ENCODE assay signal across 1 mouse cellular context in the genomic region with DNA sequence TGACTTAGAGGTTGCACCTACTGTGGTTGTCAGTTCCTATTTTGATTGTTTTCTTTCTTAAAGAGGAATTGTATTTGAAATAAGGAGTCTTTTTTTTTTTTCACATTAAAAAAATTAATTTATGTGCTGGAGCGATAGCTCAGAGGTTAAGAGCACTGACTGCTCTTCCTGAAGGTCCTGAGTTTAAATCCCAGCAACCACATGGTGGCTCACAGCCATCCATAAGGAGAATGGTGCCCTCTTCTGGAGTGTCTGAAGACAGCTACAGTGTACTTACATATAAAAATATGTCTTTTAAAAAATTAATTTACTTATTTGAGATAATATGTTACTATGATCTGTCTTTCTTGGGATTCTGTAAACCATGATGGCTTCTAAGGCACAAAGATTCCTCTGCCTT.
TF ChIP-seq lines count a peak whose summit lies in the region.

No protein-coding gene starts in this region.

TF ChIP-seq in CH12.LX, 34 proteins besides CTCF, POLR2A, EP300 and RAD21 (continued from another document):
- TF ChIP-seq NELFE (IDR thresholded peaks at IDR 0.05; ENCODE audit: low read depth, low read length) = no peak
- no peak for TF ChIP-seq GABPA (IDR thresholded peaks at IDR 0.05; ENCODE audit: insufficient replicate concordance, low read depth, low read length)
- 0 out of 2 replicates have a peak, but pooled peaks have one; percentile 24 for TF ChIP-seq SIN3A (IDR thresholded peaks at IDR 0.05; ENCODE audit: low read length)
- peak; percentile 64; the same call in 1 of the 2 replicates for TF ChIP-seq MYC (IDR thresholded peaks at IDR 0.05; ENCODE audit: low read depth, low read length)
- peak; percentile 19; the same call in 1 of the 2 replicates for TF ChIP-seq ZMIZ1 (IDR thresholded peaks at IDR 0.05; ENCODE audit: low read depth, low read length)
- TF ChIP-seq MEF2A (IDR thresholded peaks at IDR 0.05; ENCODE audit: borderline replicate concordance, low read depth, low read length) = no peak
- TF ChIP-seq CHD2 (IDR thresholded peaks at IDR 0.05; ENCODE audit: low read length) = no peak
- TF ChIP-seq TCF12 (IDR thresholded peaks at IDR 0.05; ENCODE audit: low read depth, low read length) = no peak
- TF ChIP-seq MXI1 (IDR thresholded peaks at IDR 0.05; ENCODE audit: low read depth, low read length) = no peak
- no peak for TF ChIP-seq SMC3 (IDR thresholded peaks at IDR 0.05; ENCODE audit: low read depth, low read length)
- TF ChIP-seq USF2 (conservative IDR thresholded peaks at IDR 0.05; ENCODE audit: low read depth, low read length) = no peak
